In genomic region chr7:45025601-45026220, GRCm38 (mm10) we compare ENCODE assay signal across 11 mouse cellular contexts. TPM values are rescaled to one million over a fixed set of nuclear protein-coding genes. Genes with fewer than 3 reads are reported as not detected.
DNase-seq lines count a peak whose midpoint lies in the region; ATAC-seq and TF ChIP-seq lines count a peak whose summit lies in the region.
"Had no signal": no experiment of that assay in that cellular context is flagged by ENCODE, and none has a peak within 500 bp of the region (broad histone marks: within the 10 kb centered on the region; RNA-seq: fewer than 3 reads in every experiment).

No protein-coding gene starts in this region.

- no peak for TF ChIP-seq EP300 in stomach, postnatal 0 days (optimal IDR thresholded peaks at IDR 0.05)

- H3K4me2 ChIP-seq in midbrain, embryonic 12.5 days (replicated peaks) = no peak overlapping the region
- no peak overlapping the region for H3K4me2 ChIP-seq in midbrain, embryonic 14.5 days (ENCODE audit: low read length)
- H3K4me2 ChIP-seq in stomach, postnatal 0 days (replicated peaks; ENCODE audit: low read depth) = no peak overlapping the region
- H3K4me2 ChIP-seq in kidney, embryonic 16.5 days (replicated peaks; ENCODE audit: low read depth, low read length) = no peak overlapping the region

- H3K27me3 ChIP-seq in midbrain, embryonic 12.5 days = no peaks in the 10 kb centered on the region
- no peaks in the 10 kb centered on the region for H3K27me3 ChIP-seq in midbrain, embryonic 14.5 days (ENCODE audit: control insufficient read depth, insufficient read depth, low read length)
- H3K27me3 ChIP-seq in stomach, postnatal 0 days (ENCODE audit: control insufficient read depth, insufficient read depth, low read length) = no peaks in the 10 kb centered on the region
- no peaks in the 10 kb centered on the region for H3K27me3 ChIP-seq in kidney, embryonic 16.5 days (ENCODE audit: insufficient read depth, low read length)
- no peaks in the 10 kb centered on the region for H3K27me3 ChIP-seq in kidney, adult 2 months (replicated peaks; ENCODE audit: control insufficient read depth, insufficient read depth, low read length)

- no peak for DNase-seq in frontal cortex, postnatal 36 days (ENCODE audit: low spot score in 2 of 2)
- DNase-seq in midbrain, embryonic 14.5 days = no peak
- peak; percentile 57 for DNase-seq in gastrocnemius, postnatal 14 days
- DNase-seq in stomach, postnatal 0 days (ENCODE audit: low spot score) = no peak
- DNase-seq in kidney, adult 2 months = no peak
- DNase-seq: cerebellum, adult 9-11 months; layer of hippocampus, adult 9-11 months; liver, postnatal 0 days had no signal

- ATAC-seq in frontal cortex, adult (ENCODE audit: low TSS enrichment) = peak; percentile 14; the same call in 1 of the 2 replicates
- ATAC-seq in midbrain, embryonic 12.5 days (ENCODE audit: low FRiP score, low read depth) = no peak
- no peak for ATAC-seq in midbrain, embryonic 14.5 days (ENCODE audit: low FRiP score, low TSS enrichment)
- no peak; the same call in 1 of the 2 replicates for ATAC-seq in stomach, postnatal 0 days (ENCODE audit: low FRiP score, low TSS enrichment)
- ATAC-seq in kidney, embryonic 16.5 days (ENCODE audit: low FRiP score, low TSS enrichment) = no peak
- ATAC-seq: liver, postnatal 0 days had no signal

- H3K9ac ChIP-seq in midbrain, embryonic 12.5 days (replicated peaks) = no peak overlapping the region
- H3K9ac ChIP-seq in midbrain, embryonic 14.5 days (replicated peaks; ENCODE audit: low read length) = no peak overlapping the region
- no peak overlapping the region for H3K9ac ChIP-seq in stomach, postnatal 0 days (ENCODE audit: low read length)
- H3K9ac ChIP-seq in kidney, embryonic 16.5 days (replicated peaks; ENCODE audit: low read length) = no peak overlapping the region
- H3K9ac ChIP-seq: liver, postnatal 0 days had no signal

- H3K9me3 ChIP-seq in midbrain, embryonic 12.5 days = no peaks in the 10 kb centered on the region
- no peaks in the 10 kb centered on the region for H3K9me3 ChIP-seq in midbrain, embryonic 14.5 days (ENCODE audit: control insufficient read depth, low read length)
- no peaks in the 10 kb centered on the region for H3K9me3 ChIP-seq in stomach, postnatal 0 days (ENCODE audit: control insufficient read depth, low read length)
- no peaks in the 10 kb centered on the region for H3K9me3 ChIP-seq in kidney, embryonic 16.5 days (ENCODE audit: low read length)

- H3K36me3 ChIP-seq in midbrain, embryonic 12.5 days = peaks cover 42% of the 10 kb centered on the region
- H3K36me3 ChIP-seq in midbrain, embryonic 14.5 days (ENCODE audit: control insufficient read depth, insufficient read depth, low read length) = peaks cover 42% of the 10 kb centered on the region
- H3K36me3 ChIP-seq in stomach, postnatal 0 days (ENCODE audit: control insufficient read depth, insufficient read depth, low read length) = peaks cover 24% of the 10 kb centered on the region
- H3K36me3 ChIP-seq in kidney, embryonic 16.5 days (ENCODE audit: insufficient read depth, low read length) = peaks cover 38% of the 10 kb centered on the region
- peaks cover 1% of the 10 kb centered on the region for H3K36me3 ChIP-seq in kidney, adult 2 months (ENCODE audit: control insufficient read depth, insufficient read depth, low read length)

- no peak for TF ChIP-seq POLR2A in kidney, adult 2 months (IDR thresholded peaks at IDR 0.05; ENCODE audit: low read depth, low read length)

- no peak for TF ChIP-seq CTCF in stomach, postnatal 0 days (IDR thresholded peaks at IDR 0.05; ENCODE audit: low read depth)
- no peak for TF ChIP-seq CTCF in kidney, adult 2 months (conservative IDR thresholded peaks at IDR 0.05; ENCODE audit: insufficient read depth, insufficient read length, low read depth, low read length)

- WGBS in midbrain, embryonic 12.5 days = 83% methylated on average over 8 of the region's 8 CpGs
- 81% methylated on average over 8 of the region's 8 CpGs for WGBS in midbrain, embryonic 14.5 days
- WGBS in stomach, postnatal 0 days = 54% methylated on average over 8 of the region's 8 CpGs
- 78% methylated on average over 8 of the region's 8 CpGs for WGBS in kidney, embryonic 16.5 days
- WGBS in kidney, adult 2 months = 66% methylated on average over 8 of the region's 8 CpGs

- H3K27ac ChIP-seq in midbrain, embryonic 12.5 days (replicated peaks) = peak overlapping the region; percentile 22; the same call in 1 of the 2 replicates
- no peak overlapping the region for H3K27ac ChIP-seq in midbrain, embryonic 14.5 days (replicated peaks; ENCODE audit: low read depth, low read length)
- H3K27ac ChIP-seq in stomach, postnatal 0 days (replicated peaks) = peak overlapping the region; percentile 69
- H3K27ac ChIP-seq in kidney, embryonic 16.5 days (ENCODE audit: low read length) = no peak overlapping the region
- no peak overlapping the region for H3K27ac ChIP-seq in kidney, adult 2 months (ENCODE audit: insufficient read depth, low read depth, low read length)

- H3K4me3 ChIP-seq in midbrain, embryonic 12.5 days = no peak overlapping the region
- H3K4me3 ChIP-seq in midbrain, embryonic 14.5 days (replicated peaks; ENCODE audit: low read depth, low read length) = no peak overlapping the region
- no peak overlapping the region for H3K4me3 ChIP-seq in stomach, postnatal 0 days (ENCODE audit: low read depth, low read length)
- no peak overlapping the region for H3K4me3 ChIP-seq in kidney, embryonic 16.5 days (ENCODE audit: low read length)
- H3K4me3 ChIP-seq in kidney, adult 2 months (ENCODE audit: insufficient read depth, low read depth, low read length) = no peak overlapping the region

- intact Hi-C loops in gastrocnemius, postnatal 14 days (cut with DNase I; ENCODE audit: low total_unique reads) = no loop called here

- H3K4me1 ChIP-seq in midbrain, embryonic 12.5 days = peaks cover 8% of the 10 kb centered on the region; the same call in 1 of the 2 replicates
- H3K4me1 ChIP-seq in midbrain, embryonic 14.5 days (ENCODE audit: control insufficient read depth, insufficient read depth, low read length) = peaks cover 6% of the 10 kb centered on the region; the same call in 1 of the 2 replicates
- no peaks in the 10 kb centered on the region for H3K4me1 ChIP-seq in stomach, postnatal 0 days (replicated peaks; ENCODE audit: control insufficient read depth, insufficient read depth)
- H3K4me1 ChIP-seq in kidney, embryonic 16.5 days (ENCODE audit: insufficient read depth, low read length) = no peaks in the 10 kb centered on the region
- H3K4me1 ChIP-seq in kidney, adult 2 months (ENCODE audit: control insufficient read depth, insufficient read depth, low read length) = no peaks in the 10 kb centered on the region

RNA-seq across cellular contexts. Expression of gene Rras, which starts 8.0 kb away (rescaled TPM):
- polyA plus RNA-seq in midbrain, embryonic 12.5 days (2016; fragmentation: Nextera tagmentation; extraction: Ambion mirVana) = 15.6 and 17.3 TPM in 2 replicates
- 9.7 and 13.2 TPM in 2 replicates for polyA plus RNA-seq in midbrain, embryonic 14.5 days (2014; fragmentation: Nextera tagmentation; extraction: Ambion mirVana)
- 10 to 100 TPM; 43.1 to 53.1 TPM for total RNA-seq in gastrocnemius, postnatal 14 days (2021)
- polyA plus RNA-seq in stomach, postnatal 0 days (2015; fragmentation: Nextera tagmentation; extraction: Ambion mirVana) = 81.5 and 87.2 TPM in 2 replicates
- polyA plus RNA-seq in kidney, embryonic 16.5 days (2015; fragmentation: Nextera tagmentation; extraction: Ambion mirVana) = 42.9 and 44.1 TPM in 2 replicates
- polyA plus RNA-seq in kidney, adult 2 months (2012; rRNA removed) = 82.3 and 84.1 TPM in 2 replicates

RNA-seq across cellular contexts. Expression of gene Scaf1, which starts 9.5 kb away (rescaled TPM):
- polyA plus RNA-seq in midbrain, embryonic 12.5 days (2016; fragmentation: Nextera tagmentation; extraction: Ambion mirVana) = 48.1 and 52.4 TPM in 2 replicates
- polyA plus RNA-seq in midbrain, embryonic 14.5 days (2014; fragmentation: Nextera tagmentation; extraction: Ambion mirVana) = 60.6 and 61.2 TPM in 2 replicates
- 10 to 100 TPM; 35.6 to 40.1 TPM for total RNA-seq in gastrocnemius, postnatal 14 days (2021)
- 14.9 and 18.6 TPM in 2 replicates for polyA plus RNA-seq in stomach, postnatal 0 days (2015; fragmentation: Nextera tagmentation; extraction: Ambion mirVana)
- 30.6 and 36.4 TPM in 2 replicates for polyA plus RNA-seq in kidney, embryonic 16.5 days (2015; fragmentation: Nextera tagmentation; extraction: Ambion mirVana)
- 38.8 and 41.1 TPM in 2 replicates for polyA plus RNA-seq in kidney, adult 2 months (2012; rRNA removed)

RNA-seq across cellular contexts. Expression of gene Prr12, which starts 27.0 kb away (rescaled TPM):
- polyA plus RNA-seq in midbrain, embryonic 12.5 days (2016; fragmentation: Nextera tagmentation; extraction: Ambion mirVana) = 13.7 and 14.1 TPM in 2 replicates
- polyA plus RNA-seq in midbrain, embryonic 14.5 days (2014; fragmentation: Nextera tagmentation; extraction: Ambion mirVana) = 19.5 and 21.4 TPM in 2 replicates
- 10 to 100 TPM; 17.9 to 29.6 TPM for total RNA-seq in gastrocnemius, postnatal 14 days (2021)
- polyA plus RNA-seq in stomach, postnatal 0 days (2015; fragmentation: Nextera tagmentation; extraction: Ambion mirVana) = 3.4 and 3.8 TPM in 2 replicates
- 12.9 and 13.8 TPM in 2 replicates for polyA plus RNA-seq in kidney, embryonic 16.5 days (2015; fragmentation: Nextera tagmentation; extraction: Ambion mirVana)
- 7.1 and 9.1 TPM in 2 replicates for polyA plus RNA-seq in kidney, adult 2 months (2012; rRNA removed)

RNA-seq across cellular contexts. Expression of gene Bcl2l12, which starts 27.2 kb away (rescaled TPM):
- 50.5 and 54.7 TPM in 2 replicates for polyA plus RNA-seq in midbrain, embryonic 12.5 days (2016; fragmentation: Nextera tagmentation; extraction: Ambion mirVana)
- 11.8 and 15.4 TPM in 2 replicates for polyA plus RNA-seq in midbrain, embryonic 14.5 days (2014; fragmentation: Nextera tagmentation; extraction: Ambion mirVana)
- total RNA-seq in gastrocnemius, postnatal 14 days (2021) = 10 to 100 TPM in 1 of 2 experiments, 1 to 10 TPM in 1; 10.0 to 10.6 TPM
- polyA plus RNA-seq in stomach, postnatal 0 days (2015; fragmentation: Nextera tagmentation; extraction: Ambion mirVana) = 23.0 and 23.4 TPM in 2 replicates
- 56.1 and 61.9 TPM in 2 replicates for polyA plus RNA-seq in kidney, embryonic 16.5 days (2015; fragmentation: Nextera tagmentation; extraction: Ambion mirVana)
- 20.0 and 21.4 TPM in 2 replicates for polyA plus RNA-seq in kidney, adult 2 months (2012; rRNA removed)

RNA-seq across cellular contexts. Expression of gene Irf3, which starts 28.3 kb away (rescaled TPM):
- 66.7 and 70.6 TPM in 2 replicates for polyA plus RNA-seq in midbrain, embryonic 12.5 days (2016; fragmentation: Nextera tagmentation; extraction: Ambion mirVana)
- polyA plus RNA-seq in midbrain, embryonic 14.5 days (2014; fragmentation: Nextera tagmentation; extraction: Ambion mirVana) = 46.7 and 54.0 TPM in 2 replicates
- 10 to 100 TPM; 20.0 to 22.2 TPM for total RNA-seq in gastrocnemius, postnatal 14 days (2021)
- polyA plus RNA-seq in stomach, postnatal 0 days (2015; fragmentation: Nextera tagmentation; extraction: Ambion mirVana) = 55.7 and 59.8 TPM in 2 replicates
- 109 TPM in 2 replicates for polyA plus RNA-seq in kidney, embryonic 16.5 days (2015; fragmentation: Nextera tagmentation; extraction: Ambion mirVana)
- polyA plus RNA-seq in kidney, adult 2 months (2012; rRNA removed) = 105 and 107 TPM in 2 replicates

Comparison
In these comparisons a context has a peak if more than half of its experiments do, and no peak if none do; other contexts are left out.
1. H3K27ac ChIP-seq: peak in midbrain, embryonic 12.5 days (single experiment) and stomach, postnatal 0 days (single experiment); none in midbrain, embryonic 14.5 days (single experiment), kidney, embryonic 16.5 days (single experiment) and kidney, adult 2 months (single experiment).